In genomic region chr2:160021541-160021940, GRCm38 (mm10) we compare ENCODE assay signal across 21 mouse cellular contexts.
DNase-seq lines count a peak whose midpoint lies in the region; ATAC-seq and TF ChIP-seq lines count a peak whose summit lies in the region.
"Had no signal": no experiment of that assay in that cellular context is flagged by ENCODE, and none has a peak within 500 bp of the region (broad histone marks: within the 10 kb centered on the region; RNA-seq: fewer than 3 reads in every experiment).

No protein-coding gene starts in this region.

- no peaks in the 10 kb centered on the region for H3K9me3 ChIP-seq in embryonic facial prominence, embryonic 10.5 days
- no peaks in the 10 kb centered on the region for H3K9me3 ChIP-seq in forebrain, embryonic 14.5 days (replicated peaks; ENCODE audit: control insufficient read depth, low read length)
- H3K9me3 ChIP-seq: limb, embryonic 13.5 days; midbrain, embryonic 12.5 days had no signal

- no peaks in the 10 kb centered on the region for H3K79me2 ChIP-seq in heart, adult 2 months (replicated peaks; ENCODE audit: control insufficient read depth, insufficient read depth, low read length)

- H3K36me3 ChIP-seq in heart, adult 2 months (ENCODE audit: control insufficient read depth, insufficient read depth, low read length), result no peaks in the 10 kb centered on the region
- H3K36me3 ChIP-seq in embryonic facial prominence, embryonic 10.5 days (replicated peaks), result no peaks in the 10 kb centered on the region
- H3K36me3 ChIP-seq in forebrain, embryonic 14.5 days (ENCODE audit: control insufficient read depth, insufficient read depth, low read length), result no peaks in the 10 kb centered on the region
- H3K36me3 ChIP-seq: G1E; limb, embryonic 13.5 days; midbrain, embryonic 12.5 days had no signal

- no peak for ATAC-seq in forebrain, embryonic 14.5 days
- ATAC-seq: CD4-positive, CD25-positive, alpha-beta regulatory T cell, adult 4 months; forebrain, postnatal 0 days had no signal

- no peaks in the 10 kb centered on the region; the same call in 1 of the 2 replicates for H3K27me3 ChIP-seq in heart, adult 2 months (ENCODE audit: control insufficient read depth, insufficient read depth, low read length)
- no peaks in the 10 kb centered on the region for H3K27me3 ChIP-seq in embryonic facial prominence, embryonic 10.5 days (replicated peaks; ENCODE audit: low read depth, poor library complexity, severe bottlenecking)
- no peaks in the 10 kb centered on the region for H3K27me3 ChIP-seq in forebrain, embryonic 14.5 days (replicated peaks; ENCODE audit: control insufficient read depth, insufficient read depth, low read length)
- H3K27me3 ChIP-seq: limb, embryonic 13.5 days; midbrain, embryonic 12.5 days had no signal

- no peak overlapping the region for H3K27ac ChIP-seq in heart, adult 2 months
- no peak overlapping the region for H3K27ac ChIP-seq in embryonic facial prominence, embryonic 10.5 days (replicated peaks)
- no peak overlapping the region for H3K27ac ChIP-seq in forebrain, embryonic 14.5 days (ENCODE audit: low read depth, low read length)
- H3K27ac ChIP-seq: limb, embryonic 13.5 days; macrophage; midbrain, embryonic 12.5 days had no signal

- peak; percentile 27 to 38 for DNase-seq in heart, adult 2 months
- DNase-seq in heart, postnatal 4 days, result no peak
- peak; percentile 24 for DNase-seq in embryonic facial prominence, embryonic 10.5 days (ENCODE audit: low spot score)
- peak; percentile 44 for DNase-seq in heart, adult 8-10 months (ENCODE audit: low spot score)
- DNase-seq in skeletal muscle tissue, adult 2 months (ENCODE audit: low read depth, low spot score), result peak; percentile 74
- DNase-seq in cerebellum, postnatal 10 days, result no peak
- DNase-seq in forebrain, embryonic 14.5 days (ENCODE audit: low spot score), result no peak
- DNase-seq: cerebellum, adult 18-20 months; forebrain, postnatal 0 days; gastrocnemius, postnatal 10 days; kidney, adult 2 months; kidney, postnatal 14 days; lung, adult 2 months; right cerebral cortex, postnatal 14 days; thymus, postnatal 14 days had no signal

- TF ChIP-seq POLR2A in heart, adult 2 months (IDR thresholded peaks at IDR 0.05; ENCODE audit: insufficient read depth, low read depth, low read length), result no peak

- no peak for TF ChIP-seq CTCF in heart, adult 2 months (IDR thresholded peaks at IDR 0.05)

- 59% methylated on average over 4 of the region's 4 CpGs for WGBS in heart, adult 2 months
- 57% methylated on average over 4 of the region's 4 CpGs for WGBS in embryonic facial prominence, embryonic 10.5 days
- 61% methylated on average over 4 of the region's 4 CpGs for WGBS in forebrain, embryonic 14.5 days

- TF ChIP-seq EP300 in heart, adult 2 months (IDR thresholded peaks at IDR 0.05; ENCODE audit: insufficient read depth, low read depth, low read length), result no peak

- peaks cover 1% of the 10 kb centered on the region for H3K4me1 ChIP-seq in heart, adult 2 months (ENCODE audit: control insufficient read depth, insufficient read depth, low read length)
- peaks cover 16% of the 10 kb centered on the region for H3K4me1 ChIP-seq in embryonic facial prominence, embryonic 10.5 days
- H3K4me1 ChIP-seq in forebrain, embryonic 14.5 days (ENCODE audit: control insufficient read depth, insufficient read depth, low read length), result no peaks in the 10 kb centered on the region

- no peak overlapping the region for H3K9ac ChIP-seq in heart, adult 2 months (ENCODE audit: low read depth, low read length)
- H3K9ac ChIP-seq in forebrain, embryonic 14.5 days (ENCODE audit: low read length), result no peak overlapping the region
- H3K9ac ChIP-seq: forebrain, postnatal 0 days; limb, embryonic 13.5 days; midbrain, embryonic 12.5 days had no signal

- intact Hi-C loops in heart, adult 2 months (cut with DNase I), result no loop called here

- no peak overlapping the region for H3K4me2 ChIP-seq in forebrain, embryonic 14.5 days (ENCODE audit: low read length)
- H3K4me2 ChIP-seq: limb, embryonic 13.5 days; midbrain, embryonic 12.5 days had no signal

- H3K4me3 ChIP-seq in heart, adult 2 months, result no peak overlapping the region
- no peak overlapping the region for H3K4me3 ChIP-seq in embryonic facial prominence, embryonic 10.5 days
- H3K4me3 ChIP-seq in forebrain, embryonic 14.5 days (ENCODE audit: low read depth, low read length), result no peak overlapping the region
- H3K4me3 ChIP-seq: erythroblast, embryonic 14.5 days; limb, embryonic 13.5 days; midbrain, embryonic 12.5 days had no signal

Comparison
In these comparisons a context has a peak if more than half of its experiments do, and no peak if none do; other contexts are left out.
1. DNase-seq: peak in heart, adult 2 months (2 of 2), embryonic facial prominence, embryonic 10.5 days (single experiment), heart, adult 8-10 months (single experiment) and skeletal muscle tissue, adult 2 months (single experiment); none in heart, postnatal 4 days (single experiment), cerebellum, postnatal 10 days (0 of 2) and forebrain, embryonic 14.5 days (single experiment).